Mouse (Mus musculus) liver, adult 2 months (tissue): ENCODE results near the gene Tcf25. TPM values are rescaled to one million over a fixed set of nuclear protein-coding genes. Genes with fewer than 3 reads are reported as not detected.

Experiments
- DNase-seq: peaks from one replicate; pipeline ENCODE4 v3.0.0-alpha.2; 2011; ENCODE audit warnings: low read depth, low spot score; ENCODE audit errors: extremely low read depth
- H3K27ac ChIP-seq: fragments of 200-500 bp; replicated peaks from 2 replicates; pipeline ENCODE4 v1.5.1; 2012; ENCODE audit warnings: low read depth, mild to moderate bottlenecking, control low read depth, inconsistent platforms, low read length; ENCODE audit not compliant: insufficient read depth
- H3K27me3 ChIP-seq: fragments of 200-500 bp; 2 replicates; pipeline ENCODE4 v1.6.1; 2012; ENCODE audit warnings: mild to moderate bottlenecking, moderate library complexity, low read length, inconsistent platforms; ENCODE audit not compliant: control insufficient read depth, insufficient read depth
- H3K36me3 ChIP-seq: fragments of 200-500 bp; 2 replicates; pipeline ENCODE4 v1.6.1; 2012; ENCODE audit warnings: low read length, inconsistent platforms; ENCODE audit not compliant: control insufficient read depth, insufficient read depth
- H3K4me1 ChIP-seq: fragments of 200-500 bp; 2 replicates; pipeline ENCODE4 v1.6.1; 2011; ENCODE audit warnings: low read length; ENCODE audit not compliant: control insufficient read depth, insufficient read depth
- H3K4me3 ChIP-seq: fragments of 200-500 bp; 2 replicates; pipeline ENCODE4 v1.5.1; 2011; ENCODE audit warnings: low read depth, mild to moderate bottlenecking, control low read depth, low read length, moderate library complexity; ENCODE audit not compliant: insufficient read depth
- H3K79me2 ChIP-seq: fragments of 200-500 bp; 2 replicates; pipeline ENCODE4 v1.6.1; 2012; ENCODE audit warnings: inconsistent platforms, mild to moderate bottlenecking, low read length, moderate library complexity; ENCODE audit not compliant: control insufficient read depth, insufficient read depth
- H3K9ac ChIP-seq: fragments of 200-500 bp; 2 replicates; pipeline ENCODE4 v1.6.1; 2012; ENCODE audit warnings: low read depth, mild to moderate bottlenecking, control low read depth, inconsistent platforms, low read length
- CTCF ChIP-seq: fragments of 200-500 bp; IDR thresholded peaks from 2 replicates; pipeline ENCODE4 v1.5.1; 2011; ENCODE audit warnings: low read depth, low read length, control low read depth
- POLR2A ChIP-seq: fragments of 200-500 bp; IDR thresholded peaks from 2 replicates; pipeline ENCODE4 v1.6.1; 2011; ENCODE audit warnings: low read length, control low read depth; ENCODE audit not compliant: insufficient read depth; ENCODE audit errors: extremely low read depth
- WGBS: fragments of 180-500 bp; shearing (Covaris S2); methylation state at CpG from one replicate; pipeline ENCODE4 v1.1.7; 2018; 5-methylcytosine and 5-hydroxymethylcytosine counted together
- polyA plus RNA-seq: library from polyadenylated mRNA; depleted of rRNA; stranded (reverse); fragments of >200 nt; gene quantifications from 2 replicates; pipeline ENCODE4 v1.2.3, GENCODE M21; 2012
- total RNA-seq: library from RNA; depleted of rRNA; stranded (reverse); fragments of >200 nt; gene quantifications from 2 replicates; pipeline ENCODE4 v1.2.3, GENCODE M21; 2014

Tcf25 gene
- total and polyA plus RNA-seq, 2 experiments = 86.7 to 117 TPM

DNA sequence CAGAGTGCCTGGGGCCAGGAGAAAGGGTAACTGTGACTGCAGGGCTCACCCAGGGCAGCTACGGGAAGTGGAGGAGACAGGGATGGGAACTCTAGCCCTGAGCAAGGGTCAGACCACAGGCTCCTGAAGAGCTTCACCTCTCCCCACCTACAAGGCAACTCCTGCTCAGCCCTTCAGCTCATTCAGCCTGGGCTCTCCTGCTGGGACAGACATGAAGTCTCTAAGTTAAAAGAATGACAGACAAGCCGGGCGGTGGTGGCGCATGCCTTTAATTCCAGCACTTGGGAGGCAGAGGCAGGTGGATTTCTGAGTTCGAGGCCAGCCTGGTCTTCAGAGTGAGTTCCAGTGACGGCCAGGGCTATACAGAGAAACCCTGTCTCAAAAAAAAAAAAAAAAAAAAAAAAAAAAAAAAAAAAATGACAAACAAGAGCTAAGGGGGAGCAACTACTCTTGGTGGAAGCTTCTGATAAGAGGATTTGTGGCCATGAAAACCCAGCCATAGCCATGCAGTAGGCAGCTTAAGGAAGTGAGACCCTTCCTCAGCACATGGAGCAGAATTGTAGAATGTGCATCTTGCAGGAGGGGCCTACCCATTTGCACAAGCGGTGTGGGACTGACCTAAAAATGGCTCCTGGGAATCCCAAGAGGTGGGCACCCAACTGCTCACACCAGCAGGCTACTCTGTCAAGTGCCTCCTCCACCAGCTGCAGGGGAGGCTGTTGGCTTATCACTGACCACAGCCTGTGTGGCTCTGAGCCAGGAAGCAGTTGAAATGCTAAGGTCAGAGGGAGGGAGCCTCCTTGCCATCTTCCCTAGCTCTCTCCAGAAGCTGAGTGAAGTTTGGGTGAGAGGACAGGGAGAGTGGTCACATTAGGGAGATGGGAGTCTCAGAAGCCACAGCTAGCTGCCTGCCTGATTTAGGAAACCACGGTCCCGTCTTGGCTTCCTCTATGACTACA is 35.3 kb downstream of the Tcf25 start:
- no peak overlapping the region for H3K9ac ChIP-seq
- no peak overlapping the region for H3K27ac ChIP-seq
- no peaks in the 10 kb centered on the region for H3K36me3 ChIP-seq
- no peaks in the 10 kb centered on the region for H3K79me2 ChIP-seq
- no peak overlapping the region for H3K4me3 ChIP-seq
- 61% methylated on average over 9 of the region's 9 CpGs for WGBS
- H3K27me3 ChIP-seq = peaks cover 10% of the 10 kb centered on the region
- TF ChIP-seq POLR2A (no peak), CTCF (no peak)
- DNase-seq = no peak
- no peaks in the 10 kb centered on the region for H3K4me1 ChIP-seq

DNA sequence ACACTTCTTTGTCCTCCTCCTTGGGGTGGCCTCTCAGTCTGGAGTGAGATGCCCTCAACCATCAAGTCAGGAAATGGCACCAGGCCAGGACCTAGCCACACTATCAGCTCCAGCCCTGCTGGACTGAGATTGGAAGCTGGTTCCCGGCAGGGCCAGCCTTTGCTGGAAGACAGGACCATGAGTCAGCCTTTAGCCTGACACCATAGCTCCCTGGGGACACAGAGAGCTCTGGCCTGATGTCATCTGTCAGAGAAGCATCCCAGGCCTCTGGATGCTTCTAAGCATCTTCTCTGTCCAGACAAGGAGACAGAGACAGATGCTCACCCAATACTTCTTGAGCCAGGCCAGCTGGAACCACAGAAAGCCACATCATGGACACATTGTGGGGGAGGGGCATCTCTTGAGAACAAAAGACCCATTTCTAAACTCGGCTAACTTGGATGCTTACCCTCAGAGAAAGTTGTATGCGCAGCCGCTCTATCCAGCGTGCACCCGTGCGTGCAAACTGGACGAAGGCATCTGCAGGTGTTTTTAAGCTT is 36.6 kb downstream of the Tcf25 start:
- no peak overlapping the region for H3K9ac ChIP-seq
- no peaks in the 10 kb centered on the region for H3K79me2 ChIP-seq
- no peak for TF ChIP-seq CTCF
- TF ChIP-seq POLR2A = no peak
- WGBS = 76% methylated on average over 8 of the region's 8 CpGs
- no peaks in the 10 kb centered on the region for H3K36me3 ChIP-seq
- DNase-seq = no peak
- H3K27me3 ChIP-seq = peaks cover 10% of the 10 kb centered on the region
- no peak overlapping the region for H3K4me3 ChIP-seq
- H3K4me1 ChIP-seq = no peaks in the 10 kb centered on the region
- no peak overlapping the region for H3K27ac ChIP-seq

DNA sequence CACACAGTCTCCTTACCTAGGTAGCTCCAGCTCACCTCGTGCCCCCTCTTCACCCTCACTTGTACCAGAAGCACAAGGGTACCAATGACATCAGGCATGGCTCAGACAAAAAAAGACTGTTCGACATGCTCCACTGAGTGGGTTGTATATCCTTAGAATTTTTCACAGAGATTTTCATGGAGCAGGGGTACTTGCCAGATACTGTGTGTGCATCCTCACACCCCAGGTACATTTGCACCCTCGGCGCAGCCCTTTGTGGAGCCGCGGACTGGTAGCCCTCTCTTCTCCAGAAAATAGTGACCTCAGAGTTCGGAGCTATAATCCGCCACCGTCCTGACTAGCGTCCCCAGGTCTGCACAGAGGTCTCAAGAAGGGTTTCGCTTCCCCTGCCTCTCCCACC is 37.2 kb downstream of the Tcf25 start:
- peaks cover 10% of the 10 kb centered on the region for H3K27me3 ChIP-seq
- H3K79me2 ChIP-seq = no peaks in the 10 kb centered on the region
- no peak overlapping the region for H3K27ac ChIP-seq
- H3K4me3 ChIP-seq = no peak overlapping the region
- TF ChIP-seq POLR2A (no peak), CTCF (no peak)
- DNase-seq = no peak
- H3K4me1 ChIP-seq = no peaks in the 10 kb centered on the region
- 22% methylated on average over 11 of the region's 11 CpGs for WGBS
- H3K9ac ChIP-seq = no peak overlapping the region
- H3K36me3 ChIP-seq = no peaks in the 10 kb centered on the region

- no peak within 1 kb of the TSS for H3K4me3 ChIP-seq
- H3K4me1 ChIP-seq = no peaks in the 10 kb centered on the region
- H3K27me3 ChIP-seq = peaks cover 10% of the 10 kb centered on the region
- TF ChIP-seq POLR2A (no peak), CTCF (no peak)
- H3K79me2 ChIP-seq = no peaks in the 10 kb centered on the region
- H3K9ac ChIP-seq = no peak within 1 kb of the TSS
- H3K27ac ChIP-seq = no peak within 1 kb of the TSS
- DNase-seq = no peak
- H3K36me3 ChIP-seq = no peaks in the 10 kb centered on the region
- WGBS = 3% methylated on average over 29 of the region's 29 CpGs
These were observed 37.7 kb downstream of the Tcf25 start, which contains the start of gene Tubb3 for GRCm38 (mm10) chr8:123411246-123411645. Gene Tubb3, plus strand, starts transcription at chr8:123411424.

GRCm38 (mm10) chr8:123411781-123412327 is 38.3 kb downstream of the Tcf25 start:
- Histone ChIP-seq H3K79me2 (no peaks in the 10 kb centered on the region), H3K4me3 (no peak overlapping the region), H3K4me1 (no peaks in the 10 kb centered on the region), H3K27me3 (peaks cover 10% of the 10 kb centered on the region), H3K27ac (no peak overlapping the region), H3K36me3 (no peaks in the 10 kb centered on the region), H3K9ac (no peak overlapping the region)
- WGBS = 18% methylated on average over 16 of the region's 16 CpGs
- no peak for DNase-seq
- TF ChIP-seq POLR2A = no peak
- no peak for TF ChIP-seq CTCF
